Mouse (Mus musculus): ENCODE results near the gene Ift57. TPM values are rescaled to one million over a fixed set of nuclear protein-coding genes. Genes with fewer than 3 reads are reported as not detected.

The Ift57 gene
- 4.3 to 7.6 TPM (median 6.2 TPM) in 4 replicates for total RNA-seq (2023)

DNA sequence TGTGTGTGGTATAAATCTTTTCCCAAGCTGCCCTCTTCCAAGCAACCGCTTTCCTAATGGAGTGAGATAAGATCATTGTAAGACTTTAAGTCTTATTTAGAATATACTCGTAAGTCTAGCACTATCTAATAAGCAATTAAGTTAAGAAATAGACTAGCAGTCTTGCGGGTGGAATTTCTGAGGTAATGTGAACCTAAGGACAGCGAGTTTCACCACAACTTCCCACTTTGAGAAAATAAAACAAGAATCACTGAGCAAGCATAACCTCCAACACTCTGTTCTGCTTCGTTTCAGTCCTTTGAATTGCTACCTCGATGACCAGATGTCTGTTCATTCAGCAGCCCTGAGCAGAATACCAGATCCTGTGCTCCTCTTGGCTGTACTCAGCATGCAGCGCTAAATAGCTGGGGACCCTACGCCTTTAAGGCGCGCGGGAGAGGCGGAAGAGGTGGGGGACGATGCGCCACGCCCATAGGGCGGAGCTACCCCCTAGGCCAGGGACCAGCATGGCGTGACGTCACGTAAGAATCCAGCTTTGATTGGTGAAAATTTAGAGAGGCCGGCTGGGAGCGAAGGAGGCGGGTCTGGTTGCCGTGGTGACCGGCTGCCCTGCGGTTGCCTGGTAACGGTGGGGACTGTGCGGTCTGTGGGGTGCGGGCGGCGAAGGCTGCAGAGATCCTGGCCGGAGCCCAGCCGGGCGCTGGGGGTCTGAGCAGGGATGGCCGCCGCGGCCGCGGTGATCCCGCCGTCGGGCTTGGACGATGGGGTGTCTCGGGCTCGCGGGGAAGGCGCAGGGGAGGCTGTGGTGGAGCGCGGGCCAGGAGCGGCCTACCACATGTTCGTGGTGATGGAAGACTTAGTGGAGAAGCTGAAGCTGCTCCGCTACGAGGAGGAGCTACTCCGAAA, at the start of gene Ift57:
Gene Ift57 (plus strand): TSS at position 614 of the 906 bp plus-strand sequence.

DNA sequence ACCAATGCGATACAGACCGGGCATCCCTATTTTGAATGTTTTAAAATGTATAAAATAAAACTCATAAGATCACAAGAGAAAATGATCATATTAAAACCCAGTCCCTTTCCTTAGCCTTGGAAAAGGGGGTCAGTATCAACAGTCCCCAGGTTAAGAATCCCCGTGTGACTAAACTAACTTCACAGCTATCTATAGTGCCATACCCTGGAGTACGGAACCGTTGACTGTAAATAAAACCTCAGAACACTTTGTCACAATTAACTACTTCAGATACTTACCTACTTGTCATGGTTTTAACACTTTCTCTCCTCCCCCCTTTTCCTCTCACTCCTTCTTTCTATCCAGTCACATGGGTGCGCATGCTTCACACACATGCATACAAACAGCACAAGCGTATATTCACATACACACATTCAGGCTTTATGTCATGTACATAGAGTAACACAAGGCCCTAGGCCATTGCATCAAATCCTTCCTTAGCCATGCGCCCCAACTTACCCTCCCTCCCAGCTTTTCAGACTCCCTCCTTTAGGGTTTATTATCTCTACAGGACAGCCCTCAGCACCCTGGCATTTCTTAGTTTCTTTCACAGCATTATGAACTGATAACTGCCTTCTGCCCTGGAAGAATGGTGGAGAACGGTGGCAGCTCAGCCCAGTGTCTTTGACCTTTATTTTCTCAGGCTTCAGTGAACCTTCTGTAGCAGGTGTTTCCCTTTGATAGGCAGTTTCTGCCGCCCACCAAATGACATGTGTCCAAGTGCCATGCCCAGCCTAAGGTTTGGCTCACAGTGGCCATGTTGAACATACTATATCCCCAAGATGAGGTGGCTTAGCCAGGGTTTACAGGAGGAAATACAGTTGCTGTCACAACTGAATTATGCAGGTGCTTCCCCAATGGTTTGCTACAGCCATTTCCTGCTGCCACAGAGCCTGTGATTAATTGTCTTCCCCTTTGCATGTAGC, 100.8 kb downstream of the Ift57 start, which contains the start of gene Cd47:
Gene Cd47 (plus strand): TSS at position 937 of the 965 bp plus-strand sequence.

Other genes starting within 250 kb of the Ift57 start
- gene Cd47, start 101.3 kb downstream of the Ift57 start, total RNA-seq (2023) = 233 to 240 TPM (median 240 TPM) in 4 replicates

Measured in B cell, adult 62 days (primary cell).